Mouse (Mus musculus) hindbrain, embryonic 13.5 days (tissue): ENCODE data around the gene Trp73. TPM values are rescaled to one million over a fixed set of nuclear protein-coding genes. Genes with fewer than 3 reads are reported as not detected.

Source experiments
- ATAC-seq: fragments of 200-750 bp; cut with Nextera tagmentation; 2 replicates; pipeline ENCODE4 v1.8.0; 2017; ENCODE audit warnings: moderate TSS enrichment; ENCODE audit not compliant: low FRiP score
- H3K27ac ChIP-seq: fragments of 300-500 bp; sonication (generic); 2 replicates; pipeline ENCODE4 v1.5.1; 2015; ENCODE audit warnings: inconsistent platforms, mild to moderate bottlenecking, moderate library complexity
- H3K27me3 ChIP-seq: fragments of 300-500 bp; sonication (generic); 2 replicates; pipeline ENCODE4 v1.6.1; 2015; ENCODE audit warnings: mild to moderate bottlenecking, inconsistent platforms
- H3K36me3 ChIP-seq: fragments of 300-500 bp; sonication (generic); 2 replicates; pipeline ENCODE4 v1.6.1; 2015; ENCODE audit warnings: mild to moderate bottlenecking, inconsistent platforms
- H3K4me1 ChIP-seq: fragments of 300-500 bp; sonication (generic); replicated peaks from 2 replicates; pipeline ENCODE4 v1.6.1; 2015; ENCODE audit warnings: inconsistent platforms
- H3K4me2 ChIP-seq: fragments of 300-500 bp; sonication (generic); 2 replicates; pipeline ENCODE4 v1.6.1; 2015; ENCODE audit warnings: inconsistent platforms, mild to moderate bottlenecking, moderate library complexity
- H3K4me3 ChIP-seq: fragments of 300-500 bp; sonication (generic); 2 replicates; pipeline ENCODE4 v1.5.1; 2015; ENCODE audit warnings: mild to moderate bottlenecking, inconsistent platforms
- H3K9ac ChIP-seq: fragments of 300-500 bp; sonication (generic); 2 replicates; pipeline ENCODE4 v1.6.1; 2015; ENCODE audit warnings: mild to moderate bottlenecking, inconsistent platforms
- H3K9me3 ChIP-seq: fragments of 300-500 bp; sonication (generic); 2 replicates; pipeline ENCODE4 v1.6.1; 2016; ENCODE audit warnings: inconsistent platforms
- WGBS: fragments of 180-500 bp; shearing (Covaris S2); methylation state at CpG from one replicate; pipeline ENCODE4 v1.1.7; 2015; 5-methylcytosine and 5-hydroxymethylcytosine counted together
- polyA plus RNA-seq: library from polyadenylated mRNA; unstranded; fragments of >200 nt; fragmentation: Nextera tagmentation; extraction: Ambion mirVana; gene quantifications from 2 replicates; pipeline ENCODE4 v1.2.1, GENCODE M21; 2015

Trp73 gene
- polyA plus RNA-seq, 1 experiment from 2014 or later: 0.97 TPM

GRCm38 (mm10) chr4:154024729-154025521, 115.1 kb downstream of the Trp73 start:
- H3K27me3 ChIP-seq: peaks cover 43% of the 10 kb centered on the region
- no peaks in the 10 kb centered on the region for H3K9me3 ChIP-seq
- peak overlapping the region; percentile 59 for H3K4me2 ChIP-seq
- ATAC-seq: no peak
- peaks cover 37% of the 10 kb centered on the region for H3K4me1 ChIP-seq
- H3K36me3 ChIP-seq: peaks cover 25% of the 10 kb centered on the region
- no peak overlapping the region for H3K27ac ChIP-seq
- peak overlapping the region; percentile 65 for H3K9ac ChIP-seq
- H3K4me3 ChIP-seq: peak overlapping the region; percentile 29
- WGBS: 40% methylated on average over 17 of the region's 17 CpGs

- Histone ChIP-seq H3K9me3 (no peaks in the 10 kb centered on the region), H3K4me3 (no peak overlapping the region), H3K4me2 (no peak overlapping the region), H3K36me3 (peaks cover 34% of the 10 kb centered on the region), H3K27ac (no peak overlapping the region), H3K9ac (peak overlapping the region; percentile 35; the same call in 1 of the 2 replicates), H3K4me1 (peaks cover 37% of the 10 kb centered on the region), H3K27me3 (peaks cover 39% of the 10 kb centered on the region)
- no peak for ATAC-seq
- WGBS: 33% methylated on average over 8 of the region's 8 CpGs
Observed at GRCm38 (mm10) chr4:154023754-154024601, 116.0 kb downstream of the Trp73 start.

DNA sequence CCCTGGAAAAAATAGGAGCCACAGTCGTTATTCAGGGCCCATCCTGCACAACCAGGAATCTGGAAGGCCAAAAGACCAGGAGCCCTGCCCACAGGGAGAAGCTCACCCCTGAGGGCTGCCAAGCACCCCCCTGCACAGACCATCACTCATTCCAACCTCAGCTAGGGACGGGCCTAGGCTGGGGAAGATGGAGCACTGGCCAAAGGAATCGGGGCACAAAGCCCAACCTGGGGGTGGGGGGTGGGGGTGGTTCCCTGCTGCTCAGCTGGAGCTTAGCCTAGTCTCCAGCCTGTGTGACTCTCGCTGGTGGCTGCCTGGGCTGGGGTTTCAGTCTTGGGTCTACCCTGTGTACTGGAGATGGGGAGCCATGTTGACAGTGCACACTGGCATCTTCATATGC, 117.2 kb downstream of the Trp73 start:
- no peak for ATAC-seq
- peaks cover 39% of the 10 kb centered on the region for H3K27me3 ChIP-seq

DNA sequence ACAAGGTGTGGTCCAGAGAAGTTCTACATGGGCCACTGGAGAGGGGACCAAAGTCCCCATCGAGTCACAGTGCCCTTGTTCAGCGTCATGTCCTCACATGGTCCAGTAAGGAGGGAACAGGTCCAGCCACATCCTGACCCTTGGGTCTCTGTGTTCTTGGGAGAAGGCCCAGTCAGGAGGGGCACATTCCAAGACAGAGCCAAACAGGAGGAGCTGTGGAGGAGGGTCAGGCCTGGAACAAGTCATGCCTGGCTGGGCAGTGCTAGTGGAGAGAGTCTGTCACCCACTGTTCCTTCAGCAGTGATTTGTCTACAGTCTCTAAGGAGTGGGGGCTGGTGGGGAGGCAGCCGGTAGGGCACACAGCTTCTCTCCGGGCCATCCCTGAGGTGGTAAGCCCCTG, 117.6 kb downstream of the Trp73 start:
- Histone ChIP-seq H3K27ac (no peak overlapping the region), H3K27me3 (peaks cover 35% of the 10 kb centered on the region), H3K4me3 (no peak overlapping the region), H3K36me3 (peaks cover 49% of the 10 kb centered on the region), H3K4me1 (peaks cover 37% of the 10 kb centered on the region), H3K9ac (no peak overlapping the region), H3K4me2 (no peak overlapping the region), H3K9me3 (no peaks in the 10 kb centered on the region)
- ATAC-seq: no peak
- WGBS: 77% methylated on average over 4 of the region's 4 CpGs

More for the DNA sequence above, 117.2 kb downstream of the Trp73 start:
- H3K9ac ChIP-seq: no peak overlapping the region
- H3K9me3 ChIP-seq: no peaks in the 10 kb centered on the region
- no peak overlapping the region for H3K4me2 ChIP-seq
- no peak overlapping the region for H3K27ac ChIP-seq
- H3K4me1 ChIP-seq: peaks cover 37% of the 10 kb centered on the region
- H3K36me3 ChIP-seq: peaks cover 46% of the 10 kb centered on the region
- no peak overlapping the region for H3K4me3 ChIP-seq
- WGBS: 33% methylated on average over 4 of the region's 4 CpGs

- H3K9ac ChIP-seq: no peak overlapping the region
- peaks cover 25% of the 10 kb centered on the region for H3K27me3 ChIP-seq
- no peak overlapping the region for H3K4me2 ChIP-seq
- WGBS: 93% methylated on average over 9 of the region's 9 CpGs
- no peak overlapping the region for H3K4me3 ChIP-seq
- no peaks in the 10 kb centered on the region for H3K9me3 ChIP-seq
- no peak overlapping the region for H3K27ac ChIP-seq
- peaks cover 58% of the 10 kb centered on the region for H3K36me3 ChIP-seq
- H3K4me1 ChIP-seq: peaks cover 35% of the 10 kb centered on the region
- ATAC-seq: no peak
Observed at GRCm38 (mm10) chr4:154021432-154021831, 118.6 kb downstream of the Trp73 start.

DNA sequence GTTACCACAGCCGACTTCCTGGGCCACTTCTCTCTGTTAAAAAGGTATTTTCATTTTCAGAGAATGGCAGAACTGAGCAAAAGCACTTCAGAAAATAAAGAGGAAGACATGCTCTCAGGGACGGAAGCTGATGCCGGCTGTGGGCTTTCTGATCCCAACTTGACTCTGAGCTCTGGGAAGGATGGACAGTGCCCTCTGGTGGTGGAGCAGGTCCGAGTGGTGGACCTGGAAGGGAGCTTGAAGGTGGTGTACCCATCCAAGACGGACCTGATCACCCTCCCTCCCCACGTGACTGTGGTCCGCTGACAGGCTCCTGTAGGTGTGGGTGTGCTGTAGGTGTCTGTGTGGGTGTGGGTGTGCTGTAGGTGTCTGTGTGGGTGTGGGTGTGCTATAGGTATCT, 120.4 kb downstream of the Trp73 start:
- no peaks in the 10 kb centered on the region for H3K9me3 ChIP-seq
- H3K27ac ChIP-seq: no peak overlapping the region
- peaks cover 6% of the 10 kb centered on the region for H3K27me3 ChIP-seq
- H3K4me2 ChIP-seq: no peak overlapping the region
- peaks cover 77% of the 10 kb centered on the region for H3K36me3 ChIP-seq
- no peak overlapping the region for H3K9ac ChIP-seq
- no peak overlapping the region for H3K4me3 ChIP-seq
- peaks cover 16% of the 10 kb centered on the region for H3K4me1 ChIP-seq
- ATAC-seq: no peak
- WGBS: 82% methylated on average over 7 of the region's 7 CpGs

DNA sequence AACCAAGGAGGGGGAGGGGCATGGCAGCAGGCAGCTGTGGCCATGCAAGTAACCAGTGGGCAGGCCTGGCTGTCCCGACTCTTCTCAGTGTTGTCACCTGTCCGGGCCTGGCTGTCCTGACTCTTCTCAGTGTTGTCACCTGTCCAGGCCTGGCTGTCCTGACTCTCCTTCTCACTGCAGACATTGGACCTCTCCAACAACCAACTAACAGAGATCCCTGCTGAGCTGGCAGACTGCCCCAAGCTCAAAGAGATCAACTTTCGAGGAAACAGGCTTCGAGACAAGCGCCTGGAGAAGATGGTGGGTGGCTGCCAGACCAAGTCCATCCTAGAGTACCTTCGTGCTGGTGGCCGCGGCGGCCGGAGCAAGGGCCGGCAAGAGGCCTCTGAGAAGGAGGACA, 124.5 kb downstream of the Trp73 start:
- ATAC-seq: no peak
- Histone ChIP-seq H3K4me3 (no peak overlapping the region), H3K9ac (no peak overlapping the region), H3K9me3 (no peaks in the 10 kb centered on the region), H3K36me3 (peaks cover 62% of the 10 kb centered on the region), H3K4me1 (peaks cover 31% of the 10 kb centered on the region), H3K4me2 (no peak overlapping the region), H3K27ac (no peak overlapping the region), H3K27me3 (no peaks in the 10 kb centered on the region)
- WGBS: 92% methylated on average over 11 of the region's 11 CpGs

DNA sequence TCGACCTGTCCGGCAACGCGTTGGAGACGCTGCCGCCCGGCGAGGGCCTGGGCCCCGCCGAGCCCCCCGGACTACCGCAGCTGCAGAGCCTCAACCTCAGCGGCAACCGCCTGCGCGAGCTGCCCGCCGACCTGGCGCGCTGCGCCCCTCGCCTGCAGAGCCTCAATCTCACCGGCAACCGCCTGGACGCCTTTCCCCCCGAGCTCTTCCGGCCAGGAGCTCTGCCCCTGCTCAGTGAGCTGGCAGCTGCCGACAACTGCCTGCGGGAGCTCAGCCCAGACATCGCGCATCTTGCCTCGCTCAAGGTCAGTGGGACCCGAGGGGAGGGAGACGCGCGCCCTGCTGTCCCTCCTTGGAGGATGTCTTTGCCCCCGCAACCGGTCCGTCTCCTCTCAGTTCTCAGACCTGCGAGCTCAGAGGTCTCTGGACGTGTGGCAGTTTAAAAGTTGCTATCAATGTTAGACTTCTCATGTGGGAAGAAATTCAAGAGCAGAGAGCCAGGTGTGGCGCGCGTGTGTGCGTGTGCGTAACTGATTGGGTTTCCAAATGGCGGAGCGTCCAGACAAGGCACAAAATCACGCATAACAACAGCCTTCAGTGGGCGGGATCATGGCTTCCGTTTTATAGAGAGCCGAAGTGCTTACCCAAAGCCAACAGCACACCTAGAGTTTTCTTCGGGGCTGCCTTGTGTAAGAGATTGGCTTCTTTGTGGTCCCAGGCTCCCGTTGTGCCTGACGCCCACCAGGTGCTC, 127.7 kb downstream of the Trp73 start:
- Histone ChIP-seq H3K4me2 (peak overlapping the region; percentile 98), H3K9ac (peak overlapping the region; percentile 99), H3K27me3 (no peaks in the 10 kb centered on the region), H3K9me3 (no peaks in the 10 kb centered on the region), H3K4me3 (peak overlapping the region; percentile 100), H3K36me3 (peaks cover 38% of the 10 kb centered on the region), H3K27ac (peak overlapping the region; percentile 71), H3K4me1 (peaks cover 31% of the 10 kb centered on the region)
- no peak; the same call in 1 of the 2 replicates for ATAC-seq
- 2% methylated on average over 53 of the region's 55 CpGs for WGBS

- H3K36me3 ChIP-seq: peaks cover 38% of the 10 kb centered on the region
- H3K27ac ChIP-seq: peak within 1 kb of the TSS; percentile 71
- ATAC-seq: peak; percentile 94
- peak within 1 kb of the TSS; percentile 100 for H3K4me3 ChIP-seq
- peaks cover 31% of the 10 kb centered on the region for H3K4me1 ChIP-seq
- H3K4me2 ChIP-seq: peak within 1 kb of the TSS; percentile 98
- H3K9ac ChIP-seq: peak within 1 kb of the TSS; percentile 99
- H3K27me3 ChIP-seq: no peaks in the 10 kb centered on the region
- H3K9me3 ChIP-seq: no peaks in the 10 kb centered on the region
- WGBS: under 1% methylated on average over 48 of the region's 59 CpGs
Observed at GRCm38 (mm10) chr4:154011646-154012089, 128.3 kb downstream of the Trp73 start, which contains the start of gene Lrrc47. Lrrc47 (plus strand) TSS chr4:154011731.

- H3K9ac ChIP-seq: peak overlapping the region; percentile 99
- WGBS: 30% methylated on average over 13 of the region's 13 CpGs
- H3K4me3 ChIP-seq: peak overlapping the region; percentile 100
- H3K4me1 ChIP-seq: peaks cover 31% of the 10 kb centered on the region
- H3K27me3 ChIP-seq: no peaks in the 10 kb centered on the region
- peaks cover 38% of the 10 kb centered on the region for H3K36me3 ChIP-seq
- H3K4me2 ChIP-seq: peak overlapping the region; percentile 98
- peak overlapping the region; percentile 71 for H3K27ac ChIP-seq
- no peaks in the 10 kb centered on the region for H3K9me3 ChIP-seq
- ATAC-seq: peak; percentile 66; the same call in 1 of the 2 replicates
Observed at GRCm38 (mm10) chr4:154010907-154011645, 128.9 kb downstream of the Trp73 start.

- no peak overlapping the region for H3K4me2 ChIP-seq
- no peak overlapping the region for H3K27ac ChIP-seq
- no peak overlapping the region for H3K4me3 ChIP-seq
- WGBS: 82% methylated on average over 4 of the region's 4 CpGs
- no peak for ATAC-seq
- peaks cover 13% of the 10 kb centered on the region for H3K4me1 ChIP-seq
- peaks cover 51% of the 10 kb centered on the region for H3K36me3 ChIP-seq
- 0 out of 2 replicates have a peak overlapping the region, but pooled peaks have one; percentile 15 for H3K9ac ChIP-seq
- no peaks in the 10 kb centered on the region for H3K27me3 ChIP-seq
- no peaks in the 10 kb centered on the region for H3K9me3 ChIP-seq
Observed at GRCm38 (mm10) chr4:154007759-154008158, 132.2 kb downstream of the Trp73 start.
